Mouse (Mus musculus): ENCODE measurements around the gene Irf4. TPM values are rescaled to one million over a fixed set of nuclear protein-coding genes. Genes with fewer than 3 reads are reported as not detected.
A peak's percentile ranks its signal among the peaks of the same experiment; 100 is the strongest.

Irf4 gene
- polyA plus RNA-seq, 1 experiment, result 6.3 TPM

GRCm38 (mm10) chr13:30760374-30761090 lies 11.5 kb downstream of the Irf4 start:
- Histone ChIP-seq H3K4me3 (replicated peaks; ENCODE audit: control insufficient read depth, low read depth, low read length) (no peak overlapping the region), H3K4me1 (ENCODE audit: control insufficient read depth, insufficient read depth, low read length) (no peaks in the 10 kb centered on the region; the same call in 1 of the 2 replicates), H3K27ac (ENCODE audit: control insufficient read depth, insufficient read depth, low read depth, low read length, poor library complexity) (peak overlapping the region; percentile 16; the same call in 1 of the 2 replicates)
- 52% methylated on average over 3 of the region's 3 CpGs for WGBS
- TF ChIP-seq POLR2A (IDR thresholded peaks at IDR 0.05; ENCODE audit: borderline replicate concordance, control insufficient read depth, low read depth, low read length) (no peak), CTCF (IDR thresholded peaks at IDR 0.05; ENCODE audit: control insufficient read depth, insufficient read depth, low read length) (no peak)

GRCm38 (mm10) chr13:30761151-30761631 lies 12.2 kb downstream of the Irf4 start:
- Histone ChIP-seq H3K4me1 (ENCODE audit: control insufficient read depth, insufficient read depth, low read length) (no peaks in the 10 kb centered on the region; the same call in 1 of the 2 replicates), H3K4me3 (replicated peaks; ENCODE audit: control insufficient read depth, low read depth, low read length) (no peak overlapping the region), H3K27ac (ENCODE audit: control insufficient read depth, insufficient read depth, low read depth, low read length, poor library complexity) (peak overlapping the region; percentile 3; the same call in 1 of the 2 replicates)
- 61% methylated on average over 8 of the region's 8 CpGs for WGBS
- no peak for TF ChIP-seq CTCF (IDR thresholded peaks at IDR 0.05; ENCODE audit: control insufficient read depth, insufficient read depth, low read length)
- no peak for TF ChIP-seq POLR2A (IDR thresholded peaks at IDR 0.05; ENCODE audit: borderline replicate concordance, control insufficient read depth, low read depth, low read length)

- H3K27ac ChIP-seq (ENCODE audit: control insufficient read depth, insufficient read depth, low read depth, low read length, poor library complexity), result no peak overlapping the region
- 80% methylated on average over 4 of the region's 4 CpGs for WGBS
- no peak for TF ChIP-seq CTCF (IDR thresholded peaks at IDR 0.05; ENCODE audit: control insufficient read depth, insufficient read depth, low read length)
- no peak for TF ChIP-seq POLR2A (IDR thresholded peaks at IDR 0.05; ENCODE audit: borderline replicate concordance, control insufficient read depth, low read depth, low read length)
These were observed 13.2 kb downstream of the Irf4 start for GRCm38 (mm10) chr13:30762224-30762623.

GRCm38 (mm10) chr13:30764014-30764740 lies 15.2 kb downstream of the Irf4 start:
- TF ChIP-seq POLR2A (IDR thresholded peaks at IDR 0.05; ENCODE audit: borderline replicate concordance, control insufficient read depth, low read depth, low read length), result no peak
- TF ChIP-seq CTCF (IDR thresholded peaks at IDR 0.05; ENCODE audit: control insufficient read depth, insufficient read depth, low read length), result no peak
- no peak overlapping the region for H3K27ac ChIP-seq (ENCODE audit: control insufficient read depth, insufficient read depth, low read depth, low read length, poor library complexity)
- H3K4me1 ChIP-seq (ENCODE audit: control insufficient read depth, insufficient read depth, low read length), result peaks cover 2% of the 10 kb centered on the region
- no peak overlapping the region for H3K4me3 ChIP-seq (replicated peaks; ENCODE audit: control insufficient read depth, low read depth, low read length)
- 63% methylated on average over 8 of the region's 8 CpGs for WGBS

More at GRCm38 (mm10) chr13:30762224-30762623, 13.2 kb downstream of the Irf4 start:
- H3K4me3 ChIP-seq (replicated peaks; ENCODE audit: control insufficient read depth, low read depth, low read length), result no peak overlapping the region
- H3K4me1 ChIP-seq (ENCODE audit: control insufficient read depth, insufficient read depth, low read length), result peaks cover 2% of the 10 kb centered on the region

DNA sequence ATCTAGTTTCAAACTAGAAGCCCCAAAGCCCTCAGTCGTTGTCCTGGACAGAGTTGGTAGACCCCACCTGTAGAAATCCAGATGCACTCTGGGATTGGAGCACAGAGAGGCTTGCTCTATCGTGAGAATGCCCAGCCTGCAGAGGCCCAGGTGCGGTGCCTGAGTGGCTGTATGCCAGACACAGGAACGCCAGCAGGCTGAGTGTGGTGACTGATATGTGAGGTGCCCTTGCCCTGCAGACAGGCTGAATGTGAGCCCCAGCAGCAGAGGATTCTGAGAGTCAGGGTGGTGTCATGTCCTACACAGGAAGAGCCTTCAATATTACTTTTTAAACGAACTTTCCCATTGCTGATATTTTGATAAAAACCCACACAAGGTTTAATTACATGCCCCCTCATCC lies 16.9 kb downstream of the Irf4 start:
- 53% methylated on average over 5 of the region's 5 CpGs for WGBS
- Histone ChIP-seq H3K4me3 (replicated peaks; ENCODE audit: control insufficient read depth, low read depth, low read length) (no peak overlapping the region), H3K4me1 (ENCODE audit: control insufficient read depth, insufficient read depth, low read length) (peaks cover 2% of the 10 kb centered on the region), H3K27ac (ENCODE audit: control insufficient read depth, insufficient read depth, low read depth, low read length, poor library complexity) (no peak overlapping the region)
- no peak for TF ChIP-seq POLR2A (IDR thresholded peaks at IDR 0.05; ENCODE audit: borderline replicate concordance, control insufficient read depth, low read depth, low read length)
- TF ChIP-seq CTCF (IDR thresholded peaks at IDR 0.05; ENCODE audit: control insufficient read depth, insufficient read depth, low read length), result no peak

DNA sequence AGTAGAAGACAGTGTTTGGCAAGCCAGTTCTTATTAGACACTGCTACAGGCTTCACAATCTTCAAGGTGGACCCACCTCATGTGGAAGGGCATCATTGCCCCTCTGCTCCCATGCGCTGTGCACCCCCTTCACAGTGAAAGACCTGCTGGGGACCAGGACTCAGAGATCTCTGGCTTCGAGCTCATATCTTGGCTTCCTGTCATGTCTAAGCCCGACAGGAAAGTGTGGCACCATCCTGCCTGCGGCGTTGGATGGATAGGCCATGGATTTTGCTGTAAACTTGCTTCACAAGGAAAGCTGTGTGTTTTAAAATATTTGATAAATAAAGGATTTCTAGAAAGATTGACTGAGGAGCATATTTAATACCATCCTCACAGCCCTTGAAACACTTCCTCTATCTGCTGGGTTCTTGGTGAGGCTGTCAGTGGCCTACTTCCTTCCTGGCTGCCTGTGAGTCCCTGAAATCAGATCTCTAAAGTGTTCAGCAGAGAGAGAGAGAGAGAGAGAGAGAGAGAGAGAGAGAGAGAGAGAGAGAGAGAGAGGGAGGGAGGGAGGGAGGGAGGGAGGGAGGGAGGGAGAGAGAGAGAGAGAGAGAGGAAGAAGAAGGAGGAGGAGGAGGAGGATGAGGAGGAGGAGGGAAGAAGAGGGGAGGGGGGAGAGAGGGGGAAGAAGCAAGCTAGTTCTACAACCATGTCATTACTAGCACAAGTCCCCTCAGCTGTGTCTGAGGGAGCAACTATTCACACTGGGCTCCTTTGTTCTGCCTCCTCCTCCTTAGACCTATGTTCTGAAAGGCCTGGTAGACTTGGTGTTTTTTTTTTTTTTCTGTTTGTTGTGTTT lies 17.8 kb downstream of the Irf4 start:
- peaks cover 2% of the 10 kb centered on the region for H3K4me1 ChIP-seq (ENCODE audit: control insufficient read depth, insufficient read depth, low read length)
- no peak overlapping the region for H3K4me3 ChIP-seq (replicated peaks; ENCODE audit: control insufficient read depth, low read depth, low read length)
- no peak for TF ChIP-seq POLR2A (IDR thresholded peaks at IDR 0.05; ENCODE audit: borderline replicate concordance, control insufficient read depth, low read depth, low read length)
- no peak for TF ChIP-seq CTCF (IDR thresholded peaks at IDR 0.05; ENCODE audit: control insufficient read depth, insufficient read depth, low read length)
- WGBS, result 44% methylated on average over 5 of the region's 5 CpGs
- H3K27ac ChIP-seq (ENCODE audit: control insufficient read depth, insufficient read depth, low read depth, low read length, poor library complexity), result peak overlapping the region; percentile 45; the same call in 1 of the 2 replicates

GRCm38 (mm10) chr13:30767477-30768127 lies 18.6 kb downstream of the Irf4 start:
- WGBS, result 73% methylated on average over 6 of the region's 6 CpGs
- Histone ChIP-seq H3K27ac (ENCODE audit: control insufficient read depth, insufficient read depth, low read depth, low read length, poor library complexity) (no peak overlapping the region), H3K4me1 (ENCODE audit: control insufficient read depth, insufficient read depth, low read length) (peaks cover 2% of the 10 kb centered on the region), H3K4me3 (replicated peaks; ENCODE audit: control insufficient read depth, low read depth, low read length) (no peak overlapping the region)
- TF ChIP-seq POLR2A (IDR thresholded peaks at IDR 0.05; ENCODE audit: borderline replicate concordance, control insufficient read depth, low read depth, low read length), result no peak
- no peak for TF ChIP-seq CTCF (IDR thresholded peaks at IDR 0.05; ENCODE audit: control insufficient read depth, insufficient read depth, low read length)

Measured in bone marrow, adult 2 months (tissue).